Mouse (Mus musculus) bone marrow, adult 2 months (tissue): ENCODE results near the gene Acss2.

Source experiments
- CTCF ChIP-seq: fragments of 200-500 bp; IDR thresholded peaks from 2 replicates; pipeline ENCODE4 v1.5.1; 2011; ENCODE audit warnings: low read length, control low read depth; ENCODE audit not compliant: control insufficient read depth, insufficient read depth
- POLR2A ChIP-seq: fragments of 200-500 bp; IDR thresholded peaks from 2 replicates; pipeline ENCODE4 v1.6.1; 2011; ENCODE audit warnings: low read depth, mild to moderate bottlenecking, control low read depth, low read length, borderline replicate concordance; ENCODE audit not compliant: control insufficient read depth

DNA sequence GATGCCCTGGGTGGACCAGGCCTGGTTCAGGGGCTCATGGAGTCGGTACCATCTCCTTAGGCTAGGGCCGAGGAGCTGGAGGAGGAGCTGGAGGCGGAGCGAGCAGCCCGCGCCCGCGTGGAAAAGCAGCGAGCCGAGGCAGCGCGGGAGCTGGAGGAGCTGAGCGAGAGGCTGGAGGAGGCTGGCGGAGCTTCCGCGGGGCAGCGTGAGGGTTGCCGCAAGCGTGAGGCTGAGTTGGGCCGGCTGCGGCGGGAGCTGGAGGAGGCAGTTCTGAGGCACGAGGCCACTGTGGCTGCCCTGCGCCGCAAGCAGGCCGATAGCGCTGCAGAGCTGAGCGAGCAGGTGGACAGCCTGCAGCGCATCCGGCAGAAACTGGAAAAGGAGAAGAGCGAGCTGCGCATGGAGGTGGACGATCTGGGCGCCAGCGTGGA is 111.5 kb downstream of the Acss2 start:
- TF ChIP-seq CTCF (no peak), POLR2A (no peak)
